Mouse (Mus musculus) WW6 (cell line): ENCODE data around the gene Mindy4.

Source experiments
- DNase-seq: peaks from one replicate; pipeline ENCODE4 v3.0.0-alpha.2; 2013; ENCODE audit warnings: low read depth, low spot score

Gene Mindy4

DNA sequence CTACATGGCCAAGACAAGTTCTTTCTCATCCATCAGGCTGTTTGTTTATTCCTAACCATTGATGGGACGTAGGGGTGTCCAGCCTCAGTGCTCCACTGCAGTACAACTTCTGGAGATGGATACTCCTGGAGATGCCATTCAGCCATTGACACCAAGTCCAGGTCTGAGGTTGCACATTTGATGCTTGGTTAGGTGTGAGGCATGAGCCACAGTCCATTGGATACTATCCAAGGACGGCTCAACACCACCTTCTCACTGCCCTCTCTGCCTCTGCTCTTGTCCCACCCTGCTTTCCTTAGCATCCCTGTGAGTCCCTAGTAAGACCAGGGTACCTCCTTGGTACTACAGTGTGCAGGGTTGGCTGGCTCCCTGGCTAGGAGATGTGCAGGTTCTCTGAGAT lies 96.7 kb downstream of the Mindy4 start:
- DNase-seq = no peak

DNA sequence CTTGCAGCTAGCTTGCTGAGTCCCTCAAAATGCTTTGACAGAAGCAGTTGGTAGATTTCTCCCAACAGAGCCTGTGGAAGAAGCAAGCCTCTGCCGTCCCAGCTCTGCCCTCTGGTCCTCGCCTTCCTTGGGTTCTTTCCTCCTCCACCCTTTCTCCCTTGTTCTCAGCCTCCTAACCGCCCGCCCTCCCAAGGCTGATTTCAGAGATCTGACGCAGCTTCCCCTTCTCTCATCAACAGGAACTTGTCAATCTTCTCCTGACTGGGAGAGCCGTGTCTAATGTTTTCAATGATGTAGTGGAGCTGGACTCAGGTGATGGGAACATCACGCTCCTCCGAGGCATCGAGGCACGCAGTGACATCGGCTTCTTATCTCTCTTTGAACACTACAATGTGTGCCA lies 97.5 kb downstream of the Mindy4 start:
- no peak for DNase-seq

DNA sequence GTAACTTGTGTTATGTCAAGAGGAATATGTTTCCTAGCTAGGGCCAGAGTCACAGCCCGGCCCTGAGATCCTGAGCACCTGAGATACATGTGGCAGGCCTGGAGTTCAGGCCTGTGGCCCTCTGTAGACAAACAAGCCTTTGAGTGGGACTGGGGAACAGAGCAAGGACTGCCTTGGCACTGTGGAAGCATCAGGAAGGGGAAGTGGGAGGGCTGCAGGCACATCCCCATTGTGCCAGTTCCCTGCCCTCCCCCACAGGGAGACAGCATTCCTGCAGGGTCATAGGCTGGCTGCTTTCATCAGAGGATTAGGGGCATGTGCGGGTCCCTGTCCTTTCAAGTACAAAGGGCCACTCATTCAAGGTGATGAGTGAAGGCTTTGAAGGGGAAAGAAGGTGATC lies 107.0 kb downstream of the Mindy4 start:
- DNase-seq = no peak

DNA sequence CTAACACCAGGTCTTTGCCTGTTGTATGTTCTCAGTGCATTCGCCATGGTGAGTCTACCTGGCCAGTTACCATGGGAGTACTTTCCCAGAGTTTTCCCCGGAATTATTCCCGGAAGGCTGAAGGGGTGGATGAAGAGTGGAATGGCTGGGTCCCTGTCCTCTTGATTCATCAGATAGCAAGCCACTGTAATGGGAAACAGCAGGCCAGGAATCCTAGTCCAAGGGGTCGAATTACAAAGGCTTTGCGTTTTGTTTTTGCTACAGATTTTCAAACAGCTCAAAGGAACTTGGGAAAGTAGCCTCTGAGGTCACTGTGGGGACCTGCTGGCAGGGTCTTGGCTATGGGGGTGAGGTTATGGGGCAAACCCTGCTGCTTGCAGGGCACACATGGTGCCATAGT lies 108.8 kb downstream of the Mindy4 start:
- no peak for DNase-seq

DNA sequence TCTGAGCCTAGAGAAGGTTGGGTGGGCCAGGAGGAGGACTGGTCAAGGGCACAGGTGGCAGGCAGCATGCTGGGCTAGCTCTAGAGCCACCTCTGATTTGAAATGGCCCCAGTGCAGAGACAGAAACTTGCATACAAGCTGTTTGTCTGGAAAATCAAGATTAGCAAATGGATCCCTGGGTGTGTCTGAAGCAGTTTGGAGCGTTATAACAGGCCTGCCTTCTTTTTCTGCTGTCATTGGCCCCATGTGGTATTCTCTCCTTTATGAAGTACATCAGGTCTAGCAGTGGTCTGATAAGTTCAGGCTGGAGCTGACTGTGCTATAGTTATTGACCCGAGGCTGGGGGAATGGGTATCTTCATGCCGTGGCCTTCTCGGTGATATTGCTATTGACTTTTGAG lies 110.7 kb downstream of the Mindy4 start:
- no peak for DNase-seq

GRCm38 (mm10) chr6:55314628-55315027 lies 111.4 kb downstream of the Mindy4 start:
- DNase-seq = no peak

- DNase-seq = no peak
Observed at GRCm38 (mm10) chr6:55318597-55318996, 115.4 kb downstream of the Mindy4 start.

- DNase-seq = no peak
Observed at GRCm38 (mm10) chr6:55319585-55320551, 116.7 kb downstream of the Mindy4 start.

DNA sequence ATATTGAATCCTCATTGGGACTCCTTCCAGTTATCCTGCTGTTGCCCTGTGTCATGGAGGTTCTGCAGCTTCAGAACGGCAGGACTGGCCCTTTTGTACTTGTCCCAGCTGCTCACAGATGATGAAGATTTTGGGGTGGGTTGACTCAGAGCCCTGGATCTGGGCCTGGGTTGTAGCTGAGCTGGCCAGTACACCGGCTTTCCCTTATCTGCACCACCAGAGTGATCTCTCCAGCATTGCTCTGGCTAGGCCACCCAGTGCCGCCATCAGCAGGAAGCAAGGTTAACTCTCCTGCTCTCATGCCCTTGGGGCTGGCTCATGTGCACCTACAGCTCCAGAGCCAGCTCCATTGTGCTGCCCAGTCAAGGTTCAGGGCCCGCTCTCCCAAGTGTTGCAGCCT lies 117.7 kb downstream of the Mindy4 start:
- no peak for DNase-seq

GRCm38 (mm10) chr6:55321518-55321917 lies 118.3 kb downstream of the Mindy4 start:
- DNase-seq = no peak

DNA sequence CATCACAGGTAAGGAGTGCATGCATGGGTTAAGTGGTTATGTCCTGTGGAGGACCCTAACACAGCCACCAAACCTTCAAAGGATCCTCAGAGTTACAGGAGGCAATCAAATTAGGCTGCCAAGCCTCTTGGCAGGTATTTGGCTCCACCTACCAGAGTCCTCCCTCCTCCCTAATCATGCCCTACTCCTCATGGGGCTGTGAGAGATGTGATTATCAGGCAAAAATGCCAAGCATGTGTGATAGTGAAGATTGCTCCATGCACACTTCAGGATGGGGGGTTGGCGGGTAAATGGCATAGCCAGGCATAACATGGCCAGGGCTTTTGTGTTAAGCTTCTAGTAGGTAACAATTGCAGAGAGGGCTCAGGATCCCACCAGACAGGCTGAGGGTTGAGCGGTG lies 119.8 kb downstream of the Mindy4 start:
- no peak for DNase-seq

DNA sequence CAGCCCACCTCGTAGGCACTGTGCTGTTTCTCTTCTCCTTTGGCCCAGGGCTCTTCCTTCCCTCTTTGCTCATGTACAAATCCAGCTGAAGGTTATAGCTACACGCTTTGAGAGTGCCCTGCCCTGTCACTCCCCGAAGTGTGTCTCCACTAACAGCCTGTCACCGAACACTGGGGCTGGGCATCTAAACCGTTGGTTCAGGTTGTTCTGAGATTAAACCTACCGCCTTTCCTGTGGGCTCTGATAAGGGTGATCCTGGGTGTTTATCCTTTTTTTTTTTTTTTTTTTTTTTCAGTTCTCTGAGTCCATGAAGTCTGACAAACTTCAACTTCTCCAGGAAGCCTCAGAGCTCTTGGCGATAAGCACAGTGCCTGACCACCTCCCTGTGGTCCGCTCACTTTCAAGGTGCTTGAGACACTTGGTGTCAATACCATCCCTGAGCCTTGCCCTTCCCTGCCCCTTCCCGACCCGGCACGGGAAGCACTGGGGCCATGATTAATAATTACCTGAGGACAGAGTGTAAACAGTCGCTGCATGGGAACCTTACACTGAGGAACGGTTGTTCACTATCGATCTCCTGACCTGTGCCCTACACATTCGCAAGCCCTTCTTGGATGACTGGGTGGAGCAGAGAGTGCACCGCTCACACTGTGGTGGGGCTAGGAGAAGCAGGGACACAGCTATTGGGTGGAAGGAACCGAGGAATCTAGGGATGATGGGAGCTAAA lies 120.9 kb downstream of the Mindy4 start:
- no peak for DNase-seq

GRCm38 (mm10) chr6:55324785-55325184 lies 121.6 kb downstream of the Mindy4 start:
- no peak for DNase-seq

GRCm38 (mm10) chr6:55326299-55326698 lies 123.1 kb downstream of the Mindy4 start:
- DNase-seq = no peak

- no peak for DNase-seq
Observed at GRCm38 (mm10) chr6:55327326-55327725, 124.1 kb downstream of the Mindy4 start.

DNA sequence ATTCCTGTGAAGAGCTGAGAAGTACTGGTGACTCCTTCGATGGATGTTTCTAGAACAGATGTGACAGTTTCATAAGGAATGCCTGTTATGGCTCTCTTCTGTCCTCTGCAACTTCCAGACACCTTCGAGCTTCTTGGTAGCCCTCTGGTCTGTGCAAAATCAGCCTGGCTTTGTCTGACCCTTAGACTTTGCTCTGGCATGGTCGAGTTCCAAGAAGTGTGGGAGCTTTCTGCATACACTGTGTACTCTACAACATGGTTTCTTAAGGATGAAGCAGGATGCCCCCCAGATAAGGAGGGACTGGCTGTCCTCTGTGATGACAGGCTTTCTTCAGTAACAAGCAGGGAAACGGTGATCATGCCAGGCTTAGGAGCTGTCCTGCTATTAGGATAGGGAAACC lies 125.0 kb downstream of the Mindy4 start:
- DNase-seq = no peak

GRCm38 (mm10) chr6:55331315-55331714 lies 128.1 kb downstream of the Mindy4 start:
- no peak for DNase-seq

- DNase-seq = no peak
Observed at GRCm38 (mm10) chr6:55332100-55332772, 129.1 kb downstream of the Mindy4 start.

DNA sequence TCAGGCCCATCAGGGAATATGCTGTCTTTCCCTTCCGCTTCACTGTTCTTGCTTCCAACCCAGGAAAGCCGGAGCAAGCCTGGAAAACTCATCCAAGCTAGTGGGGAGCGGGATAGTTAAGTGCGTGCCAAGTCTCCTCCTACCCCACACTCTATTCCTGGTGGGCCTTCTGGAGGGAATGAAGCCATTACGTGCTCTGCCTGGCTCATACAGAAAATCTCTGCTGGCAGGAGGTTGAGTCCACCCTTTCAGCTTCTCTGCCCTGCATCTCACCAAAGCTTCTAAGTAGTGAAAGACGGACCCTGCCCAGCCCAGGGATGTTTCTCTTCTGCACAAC lies 129.6 kb downstream of the Mindy4 start:
- no peak for DNase-seq

DNA sequence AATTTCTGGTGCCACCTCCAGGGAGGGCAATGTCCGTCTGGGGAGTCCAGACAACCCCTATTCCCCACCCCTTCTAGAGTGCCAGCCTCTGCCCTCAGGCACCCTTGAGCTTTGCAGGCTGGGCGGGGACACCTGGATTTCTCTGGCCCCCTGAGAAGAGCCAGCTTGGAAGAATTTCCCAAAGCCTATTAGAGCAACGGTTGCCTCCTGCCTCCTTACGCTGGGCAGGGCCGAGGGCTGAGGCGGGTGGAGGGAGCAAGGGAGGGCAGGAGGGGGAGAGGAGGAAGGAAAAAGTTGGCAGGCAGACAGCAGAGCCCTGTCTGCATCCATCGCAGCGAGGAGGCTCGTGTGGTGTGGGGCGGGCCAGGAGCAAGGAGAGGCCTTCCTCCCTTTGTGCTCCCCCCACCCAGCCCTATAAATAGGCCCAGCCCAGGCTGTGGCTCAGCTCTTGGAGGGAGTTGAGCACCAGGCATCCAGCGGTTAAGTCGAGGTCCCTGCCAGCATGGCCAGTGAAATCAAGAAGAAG lies 132.9 kb downstream of the Mindy4 start, which contains the start of gene Aqp1:
Aqp1 (plus strand) TSS at position 444 of the 526 bp plus-strand sequence.
- no peak for DNase-seq

- DNase-seq = no peak
Observed at GRCm38 (mm10) chr6:55337242-55337641, 134.1 kb downstream of the Mindy4 start.

DNA sequence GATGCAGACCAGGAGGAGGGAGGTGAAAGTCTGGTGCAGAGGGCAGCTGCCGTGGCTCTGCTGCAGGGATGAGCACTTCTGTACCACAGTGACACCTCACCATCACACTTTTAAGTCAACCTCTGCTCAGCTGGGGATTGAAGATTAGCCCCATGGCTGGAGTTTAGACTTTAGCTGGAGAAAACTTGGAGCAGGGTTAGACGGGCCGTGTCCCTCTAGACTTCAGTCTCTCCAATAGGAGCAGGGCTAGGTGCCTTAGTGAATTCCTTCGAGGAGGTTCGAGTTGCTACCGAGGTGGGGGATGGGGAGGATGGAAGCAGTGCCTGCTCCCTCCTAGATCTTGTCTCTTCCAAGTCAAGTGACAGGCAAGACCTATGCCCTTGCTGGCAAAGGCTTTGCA lies 134.9 kb downstream of the Mindy4 start:
- no peak for DNase-seq
